Mouse (Mus musculus): Measurements from ENCODE around the gene Hyal3. TPM values are rescaled to one million over a fixed set of nuclear protein-coding genes. Genes with fewer than 3 reads are reported as not detected.

The Hyal3 gene
- 0.54 and 1.2 TPM in 2 replicates for total RNA-seq (2012; rRNA removed)

- no peak for DNase-seq (ENCODE audit: low read depth, low spot score)
- no peaks in the 10 kb centered on the region for H3K9me3 ChIP-seq (ENCODE audit: control insufficient read depth, insufficient read depth, low read depth, low read length)
- in situ Hi-C loops (cut with MboI; ENCODE audit: low sequenced_read_pairs in 2 of 2, unreplicated experiment in 2 of 2): no loop called here
- peak within 1 kb of the TSS; percentile 61 for H3K9ac ChIP-seq (ENCODE audit: insufficient read depth, low read depth, low read length, poor library complexity, severe bottlenecking)
- H3K27ac ChIP-seq (ENCODE audit: insufficient read depth, low read depth, low read length, poor library complexity, severe bottlenecking): peak within 1 kb of the TSS; percentile 51
- no peaks in the 10 kb centered on the region; the same call in 1 of the 2 replicates for H3K36me3 ChIP-seq (ENCODE audit: control insufficient read depth, insufficient read depth, low read length, poor library complexity, severe bottlenecking)
- TF ChIP-seq HCFC1 (IDR thresholded peaks at IDR 0.05; ENCODE audit: borderline replicate concordance, insufficient read depth, low read length) (no peak), MAFK (IDR thresholded peaks at IDR 0.05; ENCODE audit: insufficient read depth, low read depth, low read length) (no peak), CHD2 (IDR thresholded peaks at IDR 0.05; ENCODE audit: low read depth, low read length) (no peak), ZNF384 (IDR thresholded peaks at IDR 0.05; ENCODE audit: low read depth, low read length) (no peak), ZC3H11A (IDR thresholded peaks at IDR 0.05; ENCODE audit: borderline replicate concordance, low read depth, low read length) (no peak)
- H3K4me1 ChIP-seq (ENCODE audit: control insufficient read depth in 2 of 2, insufficient read depth in 2 of 2, low read length in 2 of 2, poor library complexity in 1 of 2): peaks cover 2 to 21% of the 10 kb centered on the region in 2 experiments; a peak in 1 of 4 replicates
- peak within 1 kb of the TSS; percentile 65 to 76 for H3K4me3 ChIP-seq (ENCODE audit: insufficient read depth in 1 of 2, low read depth in 1 of 2, low read length in 2 of 2, poor library complexity in 1 of 2, severe bottlenecking in 1 of 2)
These were observed at the start of gene Hyal3 for GRCm38 (mm10) chr9:107580501-107581317. TSS of gene Hyal3 (plus strand) at chr9:107580818.

- in situ Hi-C loops (cut with MboI; ENCODE audit: low sequenced_read_pairs in 2 of 2, unreplicated experiment in 2 of 2): no loop called here
- TF ChIP-seq HCFC1 (IDR thresholded peaks at IDR 0.05; ENCODE audit: borderline replicate concordance, insufficient read depth, low read length) (peak; percentile 100), MAFK (IDR thresholded peaks at IDR 0.05; ENCODE audit: insufficient read depth, low read depth, low read length) (no peak), ZNF384 (IDR thresholded peaks at IDR 0.05; ENCODE audit: low read depth, low read length) (no peak), ZC3H11A (IDR thresholded peaks at IDR 0.05; ENCODE audit: borderline replicate concordance, low read depth, low read length) (no peak), CHD2 (IDR thresholded peaks at IDR 0.05; ENCODE audit: low read depth, low read length) (peak; percentile 55; the same call in 1 of the 2 replicates)
These were observed 46.7 kb upstream of the Hyal3 start, which contains the start of gene Tmem115 for GRCm38 (mm10) chr9:107533791-107534407. TSS of gene Tmem115 (plus strand) at chr9:107533945.

GRCm38 (mm10) chr9:107534408-107535202, 46.0 kb upstream of the Hyal3 start:
- TF ChIP-seq MAFK (IDR thresholded peaks at IDR 0.05; ENCODE audit: insufficient read depth, low read depth, low read length) (no peak), CHD2 (IDR thresholded peaks at IDR 0.05; ENCODE audit: low read depth, low read length) (no peak), ZC3H11A (IDR thresholded peaks at IDR 0.05; ENCODE audit: borderline replicate concordance, low read depth, low read length) (no peak), ZNF384 (IDR thresholded peaks at IDR 0.05; ENCODE audit: low read depth, low read length) (no peak), HCFC1 (IDR thresholded peaks at IDR 0.05; ENCODE audit: borderline replicate concordance, insufficient read depth, low read length) (no peak)
- no peak overlapping the region for H3K27ac ChIP-seq (ENCODE audit: insufficient read depth, low read depth, low read length, poor library complexity, severe bottlenecking)
- in situ Hi-C loops (cut with MboI; ENCODE audit: low sequenced_read_pairs in 2 of 2, unreplicated experiment in 2 of 2): no loop called here
- H3K9me3 ChIP-seq (ENCODE audit: control insufficient read depth, insufficient read depth, low read depth, low read length): no peaks in the 10 kb centered on the region
- H3K36me3 ChIP-seq (ENCODE audit: control insufficient read depth, insufficient read depth, low read length, poor library complexity, severe bottlenecking): peaks cover 18% of the 10 kb centered on the region
- no peak for DNase-seq (ENCODE audit: low read depth, low spot score)
- peak overlapping the region; percentile 89 for H3K9ac ChIP-seq (ENCODE audit: insufficient read depth, low read depth, low read length, poor library complexity, severe bottlenecking)
- H3K4me1 ChIP-seq (ENCODE audit: control insufficient read depth in 2 of 2, insufficient read depth in 2 of 2, low read length in 2 of 2, poor library complexity in 1 of 2): peaks cover 4 to 8% of the 10 kb centered on the region in 2 experiments; a peak in 2 of 4 replicates
- peak overlapping the region; percentile 83 to 89 for H3K4me3 ChIP-seq (ENCODE audit: insufficient read depth in 1 of 2, low read depth in 1 of 2, low read length in 2 of 2, poor library complexity in 1 of 2, severe bottlenecking in 1 of 2)

More at GRCm38 (mm10) chr9:107533791-107534407, 46.7 kb upstream of the Hyal3 start, which contains the start of gene Tmem115:
- Histone ChIP-seq H3K4me3 (ENCODE audit: insufficient read depth in 1 of 2, low read depth in 1 of 2, low read length in 2 of 2, poor library complexity in 1 of 2, severe bottlenecking in 1 of 2) (peak within 1 kb of the TSS; percentile 83 to 89), H3K27ac (ENCODE audit: insufficient read depth, low read depth, low read length, poor library complexity, severe bottlenecking) (no peak within 1 kb of the TSS), H3K36me3 (ENCODE audit: control insufficient read depth, insufficient read depth, low read length, poor library complexity, severe bottlenecking) (peaks cover 17% of the 10 kb centered on the region), H3K4me1 (ENCODE audit: control insufficient read depth in 2 of 2, insufficient read depth in 2 of 2, low read length in 2 of 2, poor library complexity in 1 of 2) (peaks cover 4 to 8% of the 10 kb centered on the region in 2 experiments; a peak in 2 of 4 replicates), H3K9me3 (ENCODE audit: control insufficient read depth, insufficient read depth, low read depth, low read length) (no peaks in the 10 kb centered on the region), H3K9ac (ENCODE audit: insufficient read depth, low read depth, low read length, poor library complexity, severe bottlenecking) (peak within 1 kb of the TSS; percentile 89)
- DNase-seq (ENCODE audit: low read depth, low spot score): peak; percentile 95

- no peak for DNase-seq (ENCODE audit: low read depth, low spot score)
- H3K4me3 ChIP-seq (ENCODE audit: insufficient read depth in 1 of 2, low read depth in 1 of 2, low read length in 2 of 2, poor library complexity in 1 of 2, severe bottlenecking in 1 of 2): no peak overlapping the region
- TF ChIP-seq CHD2 (IDR thresholded peaks at IDR 0.05; ENCODE audit: low read depth, low read length) (no peak), HCFC1 (IDR thresholded peaks at IDR 0.05; ENCODE audit: borderline replicate concordance, insufficient read depth, low read length) (no peak)
- H3K36me3 ChIP-seq (ENCODE audit: control insufficient read depth, insufficient read depth, low read length, poor library complexity, severe bottlenecking): peaks cover 22% of the 10 kb centered on the region
- H3K27ac ChIP-seq (ENCODE audit: insufficient read depth, low read depth, low read length, poor library complexity, severe bottlenecking): no peak overlapping the region
- in situ Hi-C loops (cut with MboI; ENCODE audit: low sequenced_read_pairs in 2 of 2, unreplicated experiment in 2 of 2): no loop called here
- peaks cover 4 to 15% of the 10 kb centered on the region in 2 experiments; a peak in 3 of 4 replicates for H3K4me1 ChIP-seq (ENCODE audit: control insufficient read depth in 2 of 2, insufficient read depth in 2 of 2, low read length in 2 of 2, poor library complexity in 1 of 2)
- H3K9ac ChIP-seq (ENCODE audit: insufficient read depth, low read depth, low read length, poor library complexity, severe bottlenecking): no peak overlapping the region
- H3K9me3 ChIP-seq (ENCODE audit: control insufficient read depth, insufficient read depth, low read depth, low read length): no peaks in the 10 kb centered on the region
These were observed 42.4 kb upstream of the Hyal3 start for GRCm38 (mm10) chr9:107538231-107538630.

Data from ES-E14 (cell line).